Mouse (Mus musculus) layer of hippocampus, postnatal 25 days (tissue): ENCODE results near the gene Apoh. TPM values are rescaled to one million over a fixed set of nuclear protein-coding genes. Genes with fewer than 3 reads are reported as not detected.

Source experiments
- DNase-seq, 2 experiments: peaks; one replicate each; pipeline ENCODE4 v3.0.0; 2022; ENCODE audit warnings: mixed read lengths in 2 of 2, low spot score in 1 of 2; ENCODE audit errors: extremely low spot score in 1 of 2
- total RNA-seq, 2 experiments: library from RNA; stranded (reverse); gene quantifications; 2 replicates each; pipeline ENCODE4 v1.2.3; 2021

Apoh gene
- total RNA-seq, result 1 to 10 TPM; 1.2 to 1.5 TPM

DNA sequence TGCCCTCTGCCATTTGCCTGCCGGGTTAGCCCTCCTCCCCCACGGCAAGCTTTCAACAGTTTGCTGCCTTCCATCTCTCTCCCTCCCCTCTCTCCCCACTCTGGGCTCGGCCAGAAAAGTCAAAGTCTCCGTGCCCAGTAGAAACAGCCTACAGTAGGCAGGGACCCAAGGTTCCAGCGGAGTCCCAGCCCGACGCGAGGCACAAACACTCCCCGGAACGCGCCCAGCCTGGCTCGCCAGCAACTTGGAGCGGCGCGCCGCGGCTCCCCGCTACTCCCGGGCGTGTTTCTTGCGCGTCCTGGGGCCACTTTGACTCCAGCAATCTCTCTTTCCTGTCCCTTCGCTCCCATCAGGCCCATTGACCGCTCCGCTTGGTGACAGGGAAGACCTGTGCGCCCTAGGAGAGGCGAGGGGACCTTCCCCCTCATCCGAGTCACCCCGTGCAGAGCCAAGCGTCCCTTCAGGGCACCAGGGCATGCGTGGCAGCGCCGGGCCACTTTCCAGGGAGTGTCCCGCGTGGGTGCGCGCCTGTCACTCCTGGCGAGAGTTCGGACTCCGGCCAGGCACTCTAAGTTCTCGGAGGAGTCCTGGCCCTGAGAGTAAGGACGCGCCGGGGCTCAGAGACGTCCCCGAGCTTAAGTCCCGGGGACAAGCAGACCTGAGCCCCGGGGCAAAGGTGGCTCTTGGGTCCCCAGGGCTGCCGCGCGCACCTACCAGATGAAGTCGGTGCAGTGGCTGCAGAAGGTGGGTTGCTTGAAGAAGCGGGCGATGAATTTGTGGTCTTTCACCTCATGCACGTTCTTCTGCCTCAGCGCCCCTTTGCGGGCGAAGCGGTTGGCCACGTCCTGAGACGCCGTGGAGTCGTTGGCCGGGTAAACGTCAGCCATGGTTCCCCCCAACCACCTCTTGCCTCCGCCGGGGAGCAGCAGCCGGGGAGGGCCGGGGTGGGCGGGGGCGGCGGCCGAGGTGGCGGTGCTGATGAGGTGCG is at the start of gene Apoh:
Gene Apoh, plus strand, starts transcription at position 574 of the 988 bp plus-strand sequence.
- peak; percentile 23 to 29 for DNase-seq

DNA sequence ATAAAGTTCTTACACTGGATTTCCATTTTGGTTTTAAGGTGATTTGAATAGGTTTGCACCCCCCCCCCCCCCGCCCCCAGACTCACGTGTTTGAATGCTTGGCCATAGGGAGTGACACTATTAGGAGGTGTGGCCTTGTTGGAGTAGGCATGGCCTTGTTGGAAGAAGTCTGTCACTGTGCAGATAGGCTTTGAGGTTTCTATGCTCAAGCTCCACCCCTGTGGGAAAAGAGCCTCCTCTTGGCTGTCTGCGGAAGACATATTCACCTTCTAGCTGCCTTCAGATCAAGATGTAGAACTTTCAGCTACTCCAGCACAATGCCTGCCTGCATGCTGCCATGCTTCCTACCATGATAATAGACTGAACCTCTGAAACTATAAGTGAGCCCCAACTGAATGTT is 49.3 kb upstream of the Apoh start:
- no peak for DNase-seq

DNA sequence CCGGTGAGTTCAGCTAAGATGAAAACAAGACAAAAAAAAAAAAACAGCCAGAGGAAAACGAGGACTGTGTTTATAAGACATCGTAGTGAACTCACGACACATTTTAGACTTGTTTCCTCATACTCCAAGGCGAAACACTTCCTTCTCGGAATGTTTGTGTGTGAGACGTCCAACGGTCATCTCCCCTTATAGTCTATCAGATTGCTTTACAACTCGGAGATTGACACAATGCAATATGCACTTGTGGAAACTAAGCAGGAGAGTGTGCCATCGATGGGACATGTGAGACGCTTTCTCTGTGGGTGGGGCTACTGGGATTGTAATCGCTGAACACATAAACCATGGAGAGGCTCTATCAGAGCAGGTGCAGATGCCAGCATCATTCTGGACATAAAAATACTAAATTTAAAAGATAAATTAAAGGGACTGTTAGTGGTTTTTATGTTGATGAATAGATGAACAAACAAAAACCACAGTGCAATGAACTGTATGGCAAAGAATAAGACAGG is 48.8 kb upstream of the Apoh start:
- no peak for DNase-seq

DNA sequence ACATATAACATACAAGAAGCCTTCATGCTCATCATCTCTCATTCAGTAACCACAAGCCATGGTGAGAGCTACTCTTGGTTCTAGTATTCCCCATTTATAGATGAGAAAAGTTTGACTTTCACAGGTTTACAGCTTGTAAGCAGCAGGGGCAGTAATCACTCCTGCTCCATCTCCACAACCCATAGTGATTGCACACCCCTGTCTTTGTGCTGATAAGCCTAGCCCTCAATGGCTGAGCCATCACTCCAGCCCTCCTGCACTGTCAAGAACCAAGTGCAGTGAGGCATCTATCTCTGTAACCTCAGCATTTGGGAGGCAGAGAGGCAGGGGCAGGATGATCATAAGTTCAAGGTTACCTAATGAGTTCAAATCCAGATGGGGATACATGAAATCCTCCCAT is 47.8 kb upstream of the Apoh start:
- DNase-seq, result no peak

DNA sequence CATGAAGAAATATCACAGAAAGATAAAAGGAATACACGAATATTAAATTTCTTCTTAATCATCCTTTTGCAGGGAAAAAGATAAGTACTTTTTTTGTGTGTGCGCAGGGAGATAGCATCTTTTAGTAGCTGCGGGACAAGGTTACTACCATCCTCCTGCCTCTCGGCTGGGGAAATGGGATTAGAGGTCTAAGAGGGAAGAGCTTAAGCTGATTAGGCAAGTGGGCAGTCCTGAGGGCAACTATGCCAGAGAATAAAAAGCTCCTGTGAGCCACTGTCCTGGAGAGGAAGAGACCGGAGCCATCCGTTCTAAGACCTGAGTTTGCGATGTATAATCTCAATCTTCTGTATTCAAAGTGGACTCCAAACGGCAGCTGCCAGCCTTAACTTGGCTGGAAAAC is 45.2 kb upstream of the Apoh start:
- no peak for DNase-seq

DNA sequence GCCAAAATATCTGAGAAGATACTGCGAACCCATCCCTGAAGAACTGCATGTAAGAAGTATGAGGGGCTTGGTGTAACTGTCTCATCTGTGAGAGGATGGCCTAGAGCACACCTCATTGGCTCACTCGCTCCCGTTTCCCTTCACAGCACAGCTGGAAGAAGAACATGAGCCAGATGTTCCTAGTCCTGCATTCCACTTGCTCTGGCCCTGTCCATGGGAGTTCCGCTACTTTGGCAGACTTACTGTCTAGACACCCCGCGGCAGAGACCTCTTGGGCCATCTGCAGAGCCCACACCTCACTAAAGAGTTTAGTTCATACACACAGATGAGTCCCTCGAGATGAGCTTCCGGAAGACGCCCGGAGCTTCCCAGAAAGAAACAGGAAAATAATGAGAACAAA is 43.2 kb upstream of the Apoh start:
- DNase-seq, result no peak

DNA sequence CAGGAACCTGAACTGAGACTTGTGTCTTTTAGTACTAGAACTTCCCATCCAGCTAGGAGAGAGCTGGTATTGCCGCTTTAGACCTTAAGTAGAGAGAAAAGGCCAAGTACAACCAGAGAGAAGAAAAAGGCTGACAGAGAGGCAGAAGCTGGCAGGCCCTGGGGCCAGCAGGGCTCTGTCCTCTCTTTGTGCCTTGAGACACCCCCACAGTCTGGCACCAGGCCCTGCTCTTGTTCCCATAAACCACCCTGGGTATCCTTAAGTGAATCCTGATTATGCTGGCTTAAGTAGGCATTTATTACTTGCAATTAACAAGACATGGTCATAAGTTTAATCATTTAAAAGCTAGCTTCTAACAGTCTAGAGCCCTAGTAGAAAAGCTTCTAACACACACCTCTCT is 42.7 kb upstream of the Apoh start:
- no peak for DNase-seq

DNA sequence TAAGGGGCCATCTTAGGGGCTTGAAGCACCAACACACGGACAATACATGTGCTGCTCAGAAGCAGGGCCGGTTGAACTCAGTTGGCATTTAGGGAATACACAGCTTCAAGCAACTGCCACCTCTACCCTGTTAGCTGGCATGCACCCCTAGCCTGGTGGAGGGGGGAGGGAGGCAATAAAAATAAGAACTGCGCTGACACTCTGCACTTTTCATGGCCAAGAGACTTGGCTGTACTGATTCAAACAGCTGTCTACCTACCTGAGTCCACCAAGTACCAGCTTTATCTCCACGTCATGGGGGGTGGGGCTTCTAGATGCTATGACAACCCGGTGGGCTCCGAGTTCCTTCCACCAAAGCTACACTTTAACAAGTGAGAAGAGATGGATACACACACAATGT is 42.1 kb upstream of the Apoh start:
- no peak for DNase-seq

DNA sequence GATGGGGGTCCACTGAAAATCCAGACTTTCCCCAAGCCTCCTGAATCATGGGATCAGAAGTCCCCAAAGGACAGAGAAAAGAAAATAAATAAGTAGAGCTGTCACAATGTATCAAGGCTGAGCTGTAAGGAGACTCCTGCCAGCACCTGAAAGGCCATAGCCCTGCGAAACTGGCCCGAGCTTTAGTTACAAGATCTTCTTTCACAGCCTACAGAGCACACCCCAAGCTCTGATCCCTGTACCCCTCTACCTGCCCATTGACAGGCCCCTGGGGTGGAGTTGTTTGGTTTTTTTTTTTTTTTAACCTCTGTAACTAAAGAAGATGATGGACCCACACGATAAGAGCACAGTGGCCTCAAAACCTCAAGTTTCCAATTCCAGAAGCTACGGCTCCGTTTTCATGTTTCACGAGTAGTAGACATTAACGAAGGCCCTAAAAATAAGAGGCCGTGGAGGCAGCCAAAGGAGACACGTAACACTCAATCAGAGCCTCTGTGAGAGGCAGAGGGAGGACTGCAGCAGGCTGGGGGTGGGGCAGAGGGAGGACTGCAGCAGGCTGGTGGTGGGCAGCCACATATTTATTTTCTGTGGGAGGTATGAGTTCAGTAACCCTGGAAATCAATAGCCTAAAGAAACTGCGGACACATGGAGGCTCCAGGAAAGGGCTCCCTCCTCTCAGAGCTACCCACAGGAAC is 41.2 kb upstream of the Apoh start:
- no peak for DNase-seq

DNA sequence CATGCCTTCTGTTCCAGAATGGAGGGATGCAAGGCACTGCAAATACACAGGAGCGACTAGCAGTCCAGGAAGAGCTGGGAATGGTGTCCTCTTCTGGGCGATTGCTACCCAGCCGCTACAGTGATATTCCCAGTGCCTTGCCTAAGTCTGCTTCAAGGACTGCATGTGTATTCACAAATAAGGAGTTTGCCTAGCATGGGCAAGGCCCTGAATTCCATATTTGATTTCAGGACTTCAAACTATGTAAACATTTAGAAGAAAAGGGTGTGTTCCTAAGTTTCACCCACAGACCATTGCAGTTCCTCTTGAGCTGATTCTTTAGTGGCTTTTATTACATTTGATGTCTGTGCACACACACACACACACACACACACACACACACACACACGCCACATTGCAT is 39.4 kb upstream of the Apoh start:
- no peak for DNase-seq

DNA sequence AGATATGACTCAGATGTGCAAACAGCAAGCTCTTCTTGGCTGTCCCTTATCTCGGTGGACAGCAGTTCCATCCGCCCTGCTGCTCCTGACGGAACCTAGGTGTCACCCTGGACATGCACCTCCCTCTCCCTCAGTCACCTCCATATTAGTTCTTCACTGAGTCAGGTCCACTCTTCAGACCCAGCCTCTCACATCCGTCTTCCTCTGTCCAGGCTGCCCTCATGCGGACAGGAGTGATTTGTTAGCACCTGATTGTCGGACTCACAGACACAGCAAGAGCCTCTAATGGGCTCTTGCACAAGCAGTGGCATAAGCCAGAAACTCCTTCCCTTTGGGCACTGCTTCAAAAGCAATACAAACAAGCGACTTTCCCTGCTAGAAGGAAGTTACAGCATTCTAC is 35.9 kb upstream of the Apoh start:
- DNase-seq, result no peak

DNA sequence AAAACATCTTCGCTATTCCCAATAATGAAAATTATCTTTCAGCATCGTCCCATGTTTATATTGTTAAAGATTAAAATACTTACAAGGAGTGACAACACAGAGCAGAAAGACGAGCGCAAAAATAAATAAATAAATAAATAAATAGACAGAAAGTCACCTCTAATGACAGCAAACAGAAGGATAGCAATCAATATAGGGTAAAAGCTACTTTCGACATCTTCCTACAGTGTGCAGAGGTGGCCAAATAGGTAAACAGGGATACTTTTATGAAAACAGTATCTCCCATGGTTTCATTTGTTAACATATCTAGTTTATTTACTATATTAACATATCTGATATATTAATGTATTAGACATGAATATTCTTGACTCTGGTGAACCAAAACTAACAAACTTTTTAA is 34.9 kb upstream of the Apoh start:
- no peak for DNase-seq

DNA sequence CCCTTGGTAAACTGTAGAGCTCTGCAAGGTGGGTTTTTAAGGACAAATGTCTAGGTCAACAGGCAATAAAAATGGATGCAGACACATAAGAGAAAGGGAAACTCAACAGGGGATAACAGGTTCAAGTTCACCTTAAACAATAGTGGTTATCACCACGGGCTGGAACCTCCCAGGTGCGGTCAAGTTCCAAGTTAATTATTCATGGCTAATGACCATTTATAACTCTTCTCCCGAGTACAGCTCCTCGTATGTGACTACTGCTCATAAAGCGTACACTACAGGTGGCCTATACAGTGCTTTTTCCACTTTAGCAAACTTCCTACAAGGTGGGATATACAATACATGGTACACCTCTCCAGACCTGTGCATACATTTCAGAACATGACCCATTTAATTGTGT is 33.4 kb upstream of the Apoh start:
- no peak for DNase-seq

DNA sequence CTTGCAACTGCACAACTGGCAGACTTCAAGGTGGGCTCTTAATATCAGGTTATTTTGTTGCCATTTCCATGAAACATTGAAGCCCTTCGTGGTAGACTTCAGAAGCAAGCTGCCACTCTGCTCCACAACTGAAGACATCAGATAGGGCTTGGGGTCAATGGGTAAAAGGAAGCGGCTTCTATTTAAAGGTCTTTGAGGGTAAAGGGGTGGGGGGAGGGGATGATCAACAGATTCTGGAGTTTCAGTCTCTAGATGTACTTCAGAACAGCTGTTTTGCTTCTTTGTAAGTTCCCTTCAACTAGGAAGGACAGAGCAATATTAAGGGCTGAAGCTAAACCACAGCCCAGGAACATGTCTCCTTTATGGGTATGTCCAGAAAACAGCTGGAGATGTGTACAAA is 31.2 kb upstream of the Apoh start:
- no peak for DNase-seq

DNA sequence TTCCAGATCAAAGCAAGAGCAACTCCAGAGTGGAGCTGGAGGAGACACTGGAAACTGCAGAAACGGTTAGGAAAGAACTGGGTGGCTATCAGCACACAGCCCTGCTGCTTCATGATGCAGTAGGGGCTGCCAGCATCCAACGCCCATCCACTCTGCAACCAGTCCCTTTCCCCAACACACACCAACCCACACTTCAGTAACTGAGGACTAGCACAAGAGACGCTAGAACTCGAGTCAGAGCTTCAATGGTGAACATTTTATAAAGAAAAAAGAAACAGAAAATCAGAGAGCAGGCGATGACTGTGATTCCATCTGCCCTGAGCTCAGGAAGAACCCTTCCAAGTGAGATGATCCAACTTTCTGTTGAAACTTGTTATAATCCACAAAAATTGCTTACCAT is 30.6 kb upstream of the Apoh start:
- DNase-seq, result no peak

DNA sequence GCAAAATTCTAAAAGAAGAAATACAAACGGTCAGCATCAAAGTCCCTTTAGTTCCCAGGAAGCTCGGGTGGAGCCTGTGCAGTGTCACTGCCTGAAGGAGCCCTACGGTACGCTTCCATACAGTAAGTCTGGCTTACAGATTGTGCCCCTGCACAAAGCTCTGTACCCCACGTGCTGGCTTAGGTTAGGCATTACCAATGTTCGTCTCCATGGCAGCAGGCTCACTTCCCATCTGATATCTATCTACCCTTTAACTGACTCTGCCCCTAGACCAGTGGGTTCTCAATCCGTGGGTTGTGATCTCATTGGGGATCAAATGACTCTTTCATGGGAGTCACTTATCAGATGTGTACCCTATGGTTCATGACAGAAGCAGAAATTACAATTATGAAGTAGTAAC is 27.4 kb upstream of the Apoh start:
- DNase-seq, result no peak

DNA sequence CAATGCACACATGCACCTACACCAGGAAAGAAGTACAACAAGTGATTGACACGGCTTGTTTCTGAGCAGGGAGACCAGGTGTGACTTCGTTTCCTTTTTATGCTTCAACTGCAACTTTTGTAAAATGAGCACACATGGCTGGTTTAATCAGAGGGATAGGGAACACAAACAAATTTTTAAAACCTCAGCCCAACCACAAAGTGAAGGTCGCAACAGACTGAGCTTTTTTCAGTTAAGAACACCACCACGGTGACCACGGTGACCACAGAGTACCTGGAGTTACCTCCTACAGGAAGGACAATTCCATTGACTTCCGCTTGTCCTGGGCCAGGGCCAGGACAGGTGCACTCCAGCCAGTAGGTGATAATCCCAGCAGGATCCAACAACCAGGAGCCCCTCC is 25.3 kb upstream of the Apoh start:
- DNase-seq, result no peak

DNA sequence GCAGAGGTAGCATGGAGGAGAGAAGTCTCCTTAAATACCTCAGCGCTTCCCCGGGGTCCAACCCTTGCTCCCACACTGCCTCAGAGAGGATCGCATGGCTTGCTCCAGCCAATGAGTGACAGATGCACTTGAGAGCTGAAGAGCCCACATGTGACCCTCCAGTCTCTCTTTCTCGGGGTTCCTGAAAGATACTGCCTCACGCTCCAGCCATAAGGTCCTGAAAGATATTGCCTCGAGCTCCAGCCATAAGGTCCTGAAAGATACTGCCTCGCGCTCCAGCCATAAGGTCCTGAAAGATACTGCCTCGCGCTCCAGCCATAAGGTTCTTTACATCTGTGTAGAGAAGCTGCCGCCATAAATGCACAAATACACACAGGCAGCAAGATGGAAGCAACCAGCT is 24.0 kb upstream of the Apoh start:
- no peak for DNase-seq

DNA sequence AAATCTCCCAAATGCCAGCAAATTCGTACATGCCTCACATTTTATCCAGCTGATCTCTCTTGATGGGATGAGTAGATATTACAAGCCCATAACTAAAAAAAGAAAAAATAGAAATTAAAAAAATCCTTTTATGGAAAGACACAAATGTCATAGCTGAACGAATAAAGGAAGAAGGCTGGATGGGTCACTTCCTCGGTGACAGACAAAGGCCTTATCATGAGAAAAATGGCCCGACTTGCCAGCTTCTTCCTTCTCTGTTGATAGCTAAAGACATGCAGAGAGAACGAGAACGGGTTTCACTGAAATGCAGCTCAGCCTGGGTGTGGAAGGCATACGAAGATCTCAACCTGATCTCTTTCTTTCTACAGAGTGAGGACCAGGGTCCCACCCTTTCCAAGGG is 22.6 kb upstream of the Apoh start:
- DNase-seq, result no peak

DNA sequence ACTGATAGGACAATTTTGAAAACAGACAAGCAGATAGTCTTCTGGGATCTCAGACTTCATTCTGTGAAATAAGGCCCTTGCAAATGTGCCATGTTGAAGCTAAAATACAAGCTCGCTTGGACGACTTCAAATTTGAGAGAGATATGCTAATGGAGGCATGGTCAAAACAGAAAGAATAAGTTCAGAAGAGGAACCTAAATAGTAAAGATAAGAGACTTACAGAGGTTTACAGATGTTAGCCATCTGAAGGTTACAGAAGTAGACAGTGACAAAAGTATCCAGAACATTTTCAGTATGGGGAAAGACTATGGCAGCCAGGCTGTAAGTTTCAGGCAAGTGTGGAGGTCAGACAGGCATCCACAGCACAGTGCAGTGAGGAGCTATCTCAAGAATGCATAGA is 21.0 kb upstream of the Apoh start:
- no peak for DNase-seq

DNA sequence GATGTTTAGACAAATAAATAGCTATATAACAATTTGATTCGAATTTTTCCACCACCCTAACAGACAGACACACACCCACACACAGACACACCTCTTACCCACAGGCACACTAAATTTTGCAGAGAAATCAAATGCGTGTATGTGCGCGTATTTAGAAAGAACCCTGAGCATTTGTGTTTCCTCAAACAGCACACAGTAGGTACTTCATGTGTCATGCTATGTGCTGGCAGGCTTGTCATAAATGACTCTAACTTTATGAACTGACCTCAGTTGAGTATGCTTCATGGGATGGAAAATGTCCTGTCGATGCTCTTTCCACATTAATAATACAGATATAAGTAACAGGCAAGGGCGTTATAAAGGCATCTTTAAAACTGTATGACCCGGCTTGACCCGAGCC is 17.2 kb upstream of the Apoh start:
- DNase-seq, result no peak

DNA sequence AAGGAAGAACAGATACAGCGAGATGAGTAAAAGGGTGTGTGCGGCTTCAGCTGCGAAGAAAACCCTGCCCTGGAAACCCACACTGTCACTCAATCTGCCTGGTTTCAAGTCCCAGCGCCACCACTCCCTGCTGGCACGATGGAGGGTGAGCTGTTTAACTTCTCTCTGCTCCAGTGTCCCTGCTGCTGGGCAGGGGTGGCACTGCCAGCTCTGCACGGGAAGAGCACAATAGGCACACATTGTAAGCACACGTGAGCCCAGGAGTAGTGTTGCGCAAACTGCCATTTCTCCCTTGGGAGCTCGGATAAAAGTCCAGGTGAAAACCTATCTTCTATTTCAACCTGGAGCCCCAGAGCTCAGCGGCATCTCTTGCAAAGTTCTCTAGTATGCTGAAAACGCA is 12.3 kb upstream of the Apoh start:
- DNase-seq, result no peak
